Mouse (Mus musculus) retina, embryonic 14.5 days (tissue): Measurements from ENCODE around the gene Hoxa5.

ENCODE experiments used
- DNase-seq: peaks from one replicate; pipeline ENCODE4 v3.0.0-alpha.2; 2015; ENCODE audit warnings: low spot score

Hoxa5 gene

GRCm38 (mm10) chr6:52164051-52164625, 40.2 kb downstream of the Hoxa5 start:
- DNase-seq: peak; percentile 44

GRCm38 (mm10) chr6:52163366-52164031, 40.9 kb downstream of the Hoxa5 start:
- DNase-seq: peak; percentile 45

GRCm38 (mm10) chr6:52162611-52163365, 41.6 kb downstream of the Hoxa5 start:
- DNase-seq: peak; percentile 52

- no peak for DNase-seq
These were observed 42.4 kb downstream of the Hoxa5 start for GRCm38 (mm10) chr6:52162093-52162380.

- peak; percentile 46 for DNase-seq
These were observed 42.9 kb downstream of the Hoxa5 start for GRCm38 (mm10) chr6:52161336-52162092.

- DNase-seq: peak; percentile 38
These were observed 43.7 kb downstream of the Hoxa5 start for GRCm38 (mm10) chr6:52160511-52161335.

GRCm38 (mm10) chr6:52159979-52160378, 44.4 kb downstream of the Hoxa5 start:
- DNase-seq: peak; percentile 10

- peak; percentile 15 for DNase-seq
These were observed 45.1 kb downstream of the Hoxa5 start for GRCm38 (mm10) chr6:52159164-52159761.

GRCm38 (mm10) chr6:52158276-52159051, 45.9 kb downstream of the Hoxa5 start, which contains the start of gene Hoxa1:
Gene Hoxa1, minus strand, starts transcription at chr6:52158317.
- peak; percentile 77 for DNase-seq

GRCm38 (mm10) chr6:52157466-52158275, 46.7 kb downstream of the Hoxa5 start:
- DNase-seq: peak; percentile 2

- peak; percentile 3 for DNase-seq
These were observed 47.7 kb downstream of the Hoxa5 start for GRCm38 (mm10) chr6:52156551-52157200.

- peak; percentile 13 for DNase-seq
These were observed 48.9 kb downstream of the Hoxa5 start for GRCm38 (mm10) chr6:52155471-52155870.

- peak; percentile 38 for DNase-seq
These were observed 50.3 kb downstream of the Hoxa5 start for GRCm38 (mm10) chr6:52154044-52154443.

GRCm38 (mm10) chr6:52153270-52153669, 51.1 kb downstream of the Hoxa5 start:
- peak; percentile 30 for DNase-seq

- DNase-seq: peak; percentile 38
These were observed 51.9 kb downstream of the Hoxa5 start for GRCm38 (mm10) chr6:52152226-52153193.
